Mouse (Mus musculus) large intestine, adult 2 months (tissue): ENCODE measurements around the gene Dennd1a. TPM values are rescaled to one million over a fixed set of nuclear protein-coding genes. Genes with fewer than 3 reads are reported as not detected.
A peak's percentile ranks its signal among the peaks of the same experiment; 100 is the strongest.

Experiments
- DNase-seq: peaks from one replicate; pipeline ENCODE4 v3.0.0-alpha.2; 2012; ENCODE audit warnings: low read depth, low spot score
- WGBS: fragments of 180-500 bp; shearing (Covaris S2); methylation state at CpG from one replicate; pipeline ENCODE4 v1.1.7; 2018; 5-methylcytosine and 5-hydroxymethylcytosine counted together
- polyA plus RNA-seq: library from polyadenylated mRNA; depleted of rRNA; stranded (reverse); fragments of >200 nt; gene quantifications from 2 replicates; pipeline ENCODE4 v1.2.3, GENCODE M21; 2012; rRNA removed

The Dennd1a gene
- 5.8 and 7.2 TPM in 2 replicates for polyA plus RNA-seq

GRCm38 (mm10) chr2:38286733-38287551 lies at the start of gene Dennd1a:
Dennd1a (minus strand) TSS chr2:38287390.
- DNase-seq, result peak; percentile 47
- WGBS, result under 1% methylated on average over 80 of the region's 81 CpGs

- no peak for DNase-seq
- WGBS, result 14% methylated on average over 17 of the region's 17 CpGs
These were observed 49.4 kb upstream of the Dennd1a start for GRCm38 (mm10) chr2:38336606-38337005.

DNA sequence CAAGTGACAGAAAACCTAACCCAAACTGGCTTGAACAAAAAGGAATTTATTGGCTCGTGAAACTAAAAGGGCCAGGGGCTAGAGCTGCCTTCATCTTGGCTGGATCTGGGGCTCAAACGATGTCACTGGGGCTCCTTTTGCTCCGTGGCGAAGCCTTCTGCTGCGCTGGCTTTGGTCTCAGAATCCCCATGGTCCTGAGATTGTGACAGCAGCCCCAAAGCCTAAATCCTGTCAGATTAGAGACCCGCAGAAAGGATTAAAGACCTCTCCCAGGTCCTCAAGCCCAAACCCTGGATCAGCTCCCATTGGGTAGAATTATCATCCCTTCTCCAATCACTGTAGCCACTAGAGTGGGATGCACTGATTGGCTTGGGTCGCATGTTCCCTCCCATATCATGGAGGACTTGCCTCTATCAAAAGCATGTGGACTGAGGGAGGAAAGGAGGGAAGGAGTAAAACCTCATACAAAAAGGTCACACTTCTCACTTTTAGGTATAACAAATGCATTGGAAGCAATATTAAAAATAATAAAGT lies 46.5 kb upstream of the Dennd1a start:
- DNase-seq, result no peak
- 45% methylated on average over 7 of the region's 7 CpGs for WGBS

DNA sequence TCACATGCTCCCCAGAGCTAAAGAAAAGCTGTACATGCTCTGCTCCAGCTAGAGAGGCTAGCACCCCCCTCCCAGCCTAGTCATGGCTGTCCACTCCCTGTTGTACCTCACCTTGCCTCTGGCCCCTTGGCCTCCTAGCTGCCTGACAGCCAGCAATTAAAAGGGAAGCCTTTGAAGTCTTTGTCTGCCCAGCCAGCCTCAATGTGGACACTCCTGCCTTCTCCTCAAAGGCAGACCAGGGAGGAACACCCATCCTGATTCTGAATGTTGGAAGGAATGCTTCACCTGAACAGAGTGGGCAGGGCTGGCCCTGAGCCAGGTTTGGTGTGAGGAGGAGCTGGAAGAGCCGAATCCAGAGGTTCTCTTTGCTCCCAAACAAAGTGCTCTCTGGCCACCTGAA lies 39.5 kb upstream of the Dennd1a start:
- WGBS, result 30% methylated on average over 1 of the region's 1 CpGs
- DNase-seq, result no peak

DNA sequence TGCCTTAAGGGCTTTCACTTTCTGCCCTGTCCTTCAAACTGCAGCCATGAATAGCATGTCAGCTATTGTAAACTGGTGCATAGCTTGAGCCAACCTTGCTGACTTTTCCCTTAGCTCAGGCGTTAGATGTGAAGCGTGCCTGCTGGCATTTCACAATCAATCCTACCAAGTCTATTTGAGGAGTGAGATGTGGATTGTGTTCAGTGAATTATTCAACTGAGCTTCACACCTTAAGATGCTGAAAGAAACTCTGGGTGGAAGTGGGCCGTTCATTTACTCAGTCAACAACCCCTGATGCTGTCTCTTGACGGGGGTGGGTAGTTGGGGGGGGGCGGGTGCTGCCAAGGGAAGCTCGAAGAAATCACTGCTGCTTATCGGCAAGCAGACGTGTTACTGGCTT lies 36.2 kb upstream of the Dennd1a start:
- WGBS, result 38% methylated on average over 8 of the region's 8 CpGs
- DNase-seq, result no peak

DNA sequence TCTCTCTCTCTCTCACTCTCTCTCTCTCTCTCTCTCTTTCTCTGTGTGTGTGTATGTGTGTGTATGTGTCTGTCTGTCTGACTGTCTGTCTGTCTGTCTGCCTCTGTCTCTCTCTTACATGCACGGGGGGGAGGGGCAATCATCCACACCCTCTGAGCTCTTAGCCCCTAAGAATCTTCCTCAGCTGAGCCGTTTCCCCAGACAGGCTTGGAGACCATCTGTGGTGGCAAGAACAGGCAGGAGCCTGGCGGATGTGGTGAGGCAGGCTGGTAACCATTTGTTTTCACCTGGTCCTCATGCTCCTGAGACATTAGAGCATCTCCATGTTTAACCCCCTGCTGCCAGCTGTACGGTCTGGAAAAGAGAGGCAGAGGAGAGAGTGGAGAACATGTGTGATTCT lies 33.7 kb upstream of the Dennd1a start:
- no peak for DNase-seq
- 56% methylated on average over 4 of the region's 4 CpGs for WGBS

- 70% methylated on average over 11 of the region's 11 CpGs for WGBS
- DNase-seq, result no peak
These were observed 31.9 kb upstream of the Dennd1a start for GRCm38 (mm10) chr2:38319086-38319485.

DNA sequence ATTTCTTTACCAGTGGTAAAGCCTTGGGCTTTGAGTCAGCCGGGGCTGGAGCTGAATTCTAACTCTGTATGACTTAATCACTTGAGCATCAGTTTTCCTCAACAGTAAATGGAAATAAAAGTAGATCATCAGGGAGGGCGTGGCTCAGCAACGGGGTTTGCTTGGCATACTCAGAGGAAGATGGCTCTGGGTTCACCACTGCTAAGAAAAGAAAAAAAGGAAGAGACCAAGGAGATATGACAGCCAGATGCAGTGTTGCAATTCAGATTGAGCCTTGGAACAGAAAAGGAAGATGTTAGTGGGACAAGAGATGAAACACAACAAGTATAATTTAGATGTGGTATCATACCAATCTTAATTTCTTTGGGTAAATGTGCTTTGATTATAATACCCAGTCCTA lies 26.2 kb upstream of the Dennd1a start:
- WGBS, result 21% methylated on average over 3 of the region's 3 CpGs
- DNase-seq, result no peak

DNA sequence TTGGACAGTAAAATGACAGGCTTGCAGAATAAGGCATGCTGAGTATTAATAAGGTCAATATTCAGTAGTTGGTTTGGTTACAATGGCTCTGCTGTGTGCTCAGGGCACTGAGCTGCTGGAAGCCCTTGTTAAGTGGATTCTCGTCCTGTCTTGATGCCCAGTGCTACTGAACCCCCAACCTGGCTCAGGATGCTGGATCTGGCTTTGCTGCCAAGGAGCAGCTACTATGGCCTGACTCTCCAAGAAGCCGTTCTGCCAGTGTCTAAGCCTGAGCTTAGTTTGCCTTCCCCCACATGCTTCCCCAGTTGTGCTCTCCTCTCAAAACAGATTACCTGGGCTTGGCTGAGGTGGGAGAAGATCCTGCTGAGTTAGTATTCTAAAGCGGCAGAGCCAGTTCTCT lies 25.7 kb upstream of the Dennd1a start:
- DNase-seq, result no peak
- 43% methylated on average over 3 of the region's 3 CpGs for WGBS

DNA sequence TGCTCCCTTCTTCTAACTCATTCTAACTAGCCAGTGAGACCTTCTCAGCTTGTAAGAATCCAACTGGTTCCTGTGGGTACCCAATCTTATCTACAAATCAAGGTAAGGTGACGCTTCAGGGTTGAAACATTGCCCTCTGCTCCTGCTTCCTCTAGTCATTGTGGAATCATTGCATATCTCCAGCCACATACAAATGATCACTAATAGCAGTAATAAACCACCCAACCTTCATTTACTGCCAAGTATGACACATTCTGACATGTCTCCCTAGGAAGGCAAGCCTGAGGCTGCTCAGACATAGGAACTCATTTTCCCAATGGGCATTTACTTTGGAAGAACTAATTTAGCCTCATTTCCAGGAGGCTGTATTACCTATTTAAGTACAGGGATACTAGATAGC lies 18.0 kb upstream of the Dennd1a start:
- 64% methylated on average over 1 of the region's 1 CpGs for WGBS
- DNase-seq, result no peak

DNA sequence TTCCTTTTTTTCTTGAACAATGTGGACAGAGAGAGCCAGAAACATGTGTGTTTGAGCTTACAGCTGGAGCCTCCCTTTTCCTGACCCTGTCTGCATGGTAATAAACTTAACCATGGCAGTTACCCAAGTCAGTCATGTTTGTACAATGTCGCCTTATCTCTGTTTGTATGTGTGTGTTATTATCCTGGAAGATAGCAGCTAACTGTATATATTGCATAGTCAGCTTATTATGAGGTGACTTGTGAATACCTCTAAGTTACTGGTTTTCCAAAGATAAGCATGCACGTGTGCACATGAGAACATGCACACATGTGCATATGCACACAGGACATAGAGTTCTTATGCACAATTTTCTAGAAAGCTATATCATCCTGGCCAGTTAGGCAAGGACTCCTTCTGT lies 13.8 kb upstream of the Dennd1a start:
- DNase-seq, result no peak
- 22% methylated on average over 2 of the region's 2 CpGs for WGBS

- 82% methylated on average over 4 of the region's 4 CpGs for WGBS
- DNase-seq, result no peak
These were observed 8.7 kb upstream of the Dennd1a start for GRCm38 (mm10) chr2:38295939-38296338.

DNA sequence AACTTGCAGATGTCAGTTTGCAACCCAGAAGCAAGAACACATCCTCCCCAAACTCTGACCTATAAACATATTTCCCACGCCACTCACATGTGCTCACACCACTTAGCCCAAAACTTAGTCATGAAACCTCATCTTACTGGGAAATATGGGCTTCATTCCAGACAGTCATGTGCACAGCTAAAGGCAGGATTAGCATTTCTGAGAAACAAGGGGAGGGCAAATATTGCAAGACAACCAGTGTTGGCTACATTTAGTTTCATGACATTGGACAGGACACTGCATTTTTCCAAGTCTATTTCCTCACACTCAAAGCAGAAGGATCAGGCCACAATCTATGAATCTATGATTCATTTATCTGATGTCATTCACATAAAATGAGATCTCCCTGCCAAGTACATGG lies 4.3 kb upstream of the Dennd1a start:
- no peak for DNase-seq
- 61% methylated on average over 1 of the region's 1 CpGs for WGBS

- 38% methylated on average over 2 of the region's 2 CpGs for WGBS
- DNase-seq, result no peak
These were observed 1.0 kb upstream of the Dennd1a start for GRCm38 (mm10) chr2:38288226-38288625.

- 15% methylated on average over 4 of the region's 4 CpGs for WGBS
- DNase-seq, result no peak
These were observed 807 bp downstream of the Dennd1a start for GRCm38 (mm10) chr2:38286433-38286732.

DNA sequence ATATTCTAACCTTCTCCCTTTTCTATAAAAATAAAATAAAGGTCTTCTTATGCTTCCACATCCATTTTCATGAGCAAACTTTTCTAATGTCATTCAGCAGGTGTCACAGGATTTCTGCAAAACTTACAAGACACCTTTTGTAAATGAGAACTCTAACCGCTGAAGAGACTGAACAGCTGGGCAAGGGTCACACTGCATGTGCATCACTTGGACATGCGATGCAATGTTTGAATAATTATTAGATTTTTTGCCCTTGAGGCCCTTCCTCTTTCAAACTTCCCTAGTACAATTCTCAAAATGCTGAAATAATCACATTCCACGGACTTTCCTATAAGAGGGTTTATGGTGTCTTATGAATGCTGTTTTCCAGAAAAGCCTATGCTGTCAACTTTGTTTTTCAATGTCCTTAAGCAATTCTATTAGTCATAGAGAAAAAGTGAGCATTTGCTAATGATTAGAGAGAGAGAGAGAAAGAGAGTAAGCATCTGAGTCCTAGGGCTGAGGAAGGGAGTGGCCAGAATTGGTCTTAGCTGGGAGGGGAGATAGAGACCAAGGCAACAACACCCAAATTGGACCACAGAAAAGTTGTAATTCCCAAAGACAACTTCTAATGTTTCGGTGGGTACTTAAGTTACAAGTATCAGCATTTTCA lies 1.3 kb downstream of the Dennd1a start:
- no peak for DNase-seq
- 59% methylated on average over 4 of the region's 4 CpGs for WGBS

DNA sequence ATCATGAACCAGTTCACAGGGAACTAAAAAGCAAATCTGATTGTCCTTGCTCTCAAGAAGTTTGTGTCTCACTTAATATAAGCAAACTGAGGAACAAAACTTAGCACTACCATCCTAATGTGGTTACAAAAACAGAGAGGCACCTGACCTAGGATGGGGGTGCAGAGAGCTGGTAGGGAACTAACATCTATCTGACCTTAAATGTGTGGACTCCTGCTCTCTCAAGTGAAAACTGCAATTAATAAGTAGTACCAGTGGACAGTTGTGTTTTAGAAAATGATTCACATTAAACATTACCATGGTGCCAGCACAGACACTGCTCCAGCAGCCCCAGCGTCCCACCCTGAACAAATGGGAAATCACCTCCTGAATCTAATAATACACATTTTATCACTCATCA lies 3.2 kb downstream of the Dennd1a start:
- WGBS, result 77% methylated on average over 1 of the region's 1 CpGs
- DNase-seq, result no peak

DNA sequence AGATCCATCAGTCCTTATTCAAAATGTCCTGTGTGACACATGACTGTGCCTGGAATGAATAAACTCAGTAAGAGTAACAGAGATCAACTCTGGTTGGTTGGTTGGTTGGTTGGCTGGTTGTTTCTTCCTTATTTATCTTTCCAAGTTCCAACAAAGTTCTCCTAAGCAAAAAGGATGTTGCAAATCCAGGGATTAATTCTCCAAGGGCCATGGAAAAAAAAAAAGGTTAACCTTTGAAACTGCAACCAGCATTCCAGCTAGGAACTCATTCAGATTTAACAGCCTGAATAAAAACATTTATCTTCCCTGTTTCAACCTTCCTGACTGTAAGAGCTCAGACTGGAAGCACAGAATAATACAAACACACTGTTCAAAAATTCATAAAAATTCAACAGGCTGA lies 6.8 kb downstream of the Dennd1a start:
- DNase-seq, result no peak

GRCm38 (mm10) chr2:38274973-38275372 lies 12.2 kb downstream of the Dennd1a start:
- WGBS, result 84% methylated on average over 2 of the region's 2 CpGs
- no peak for DNase-seq

- WGBS, result 58% methylated on average over 2 of the region's 2 CpGs
- DNase-seq, result no peak
These were observed 23.5 kb downstream of the Dennd1a start for GRCm38 (mm10) chr2:38263653-38264052.

DNA sequence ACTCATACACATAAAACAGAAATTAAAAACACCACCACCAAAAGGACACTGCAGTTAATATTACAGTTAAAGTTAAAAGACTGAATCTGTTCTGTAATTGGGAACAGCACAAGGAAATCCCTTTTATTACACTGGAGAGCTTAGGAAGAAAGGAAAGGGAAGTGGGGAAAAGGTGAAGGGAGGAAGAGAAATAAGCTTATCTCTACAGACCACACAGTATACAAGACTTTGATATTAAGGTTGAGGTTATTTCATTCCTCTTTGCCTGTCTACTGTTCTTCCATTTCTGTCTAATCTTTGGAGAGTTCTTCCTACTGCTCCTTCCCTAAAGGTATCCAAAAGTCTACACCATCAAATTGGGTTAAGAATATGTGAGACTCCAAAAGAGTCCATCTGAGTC lies 28.1 kb downstream of the Dennd1a start:
- DNase-seq, result no peak
